In the genomic region with DNA sequence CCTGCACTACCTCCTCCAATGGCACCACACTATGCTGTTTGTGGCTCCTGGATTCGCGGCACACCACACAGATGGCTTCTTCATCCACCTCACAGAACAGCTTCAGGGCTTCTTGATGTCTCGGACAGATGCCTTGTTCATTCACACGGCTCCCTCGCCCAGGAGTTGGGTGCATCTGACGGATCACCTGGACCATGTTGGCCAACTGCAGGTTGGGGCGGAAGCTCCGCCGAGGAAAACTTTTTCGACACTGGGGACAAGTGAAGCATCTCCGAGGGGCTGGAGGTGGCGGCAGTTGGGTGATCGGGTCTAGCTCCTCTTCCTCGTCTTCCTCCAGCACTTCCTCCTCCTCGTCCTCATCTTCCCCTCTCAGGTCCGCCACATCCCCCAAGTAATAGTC, we compare ENCODE assay signal across 7 mouse cellular contexts. TPM values are rescaled to one million over a fixed set of nuclear protein-coding genes. Genes with fewer than 3 reads are reported as not detected.
A peak's percentile ranks its signal among the peaks of the same experiment; 100 is the strongest.
DNase-seq lines count a peak whose midpoint lies in the region; ATAC-seq and TF ChIP-seq lines count a peak whose summit lies in the region.

No protein-coding gene starts in this region.

- H3K4me1 ChIP-seq in lung, embryonic 14.5 days (ENCODE audit: insufficient read depth), result no peaks in the 10 kb centered on the region
- peaks cover 22% of the 10 kb centered on the region for H3K4me1 ChIP-seq in forebrain, embryonic 10.5 days
- peaks cover 19% of the 10 kb centered on the region for H3K4me1 ChIP-seq in intestine, embryonic 15.5 days (replicated peaks)
- peaks cover 32% of the 10 kb centered on the region for H3K4me1 ChIP-seq in neural tube, embryonic 15.5 days

- peak overlapping the region; percentile 74 for H3K9ac ChIP-seq in lung, embryonic 14.5 days
- peak overlapping the region; percentile 76 for H3K9ac ChIP-seq in intestine, embryonic 15.5 days
- peak overlapping the region; percentile 76 for H3K9ac ChIP-seq in neural tube, embryonic 15.5 days (replicated peaks)

- no peak overlapping the region; the same call in 1 of the 2 replicates for H3K27ac ChIP-seq in lung, embryonic 14.5 days (ENCODE audit: low read depth)
- peak overlapping the region; percentile 95; the same call in 1 of the 2 replicates for H3K27ac ChIP-seq in forebrain, embryonic 10.5 days
- 0 out of 2 replicates have a peak overlapping the region, but pooled peaks have one; percentile 99 for H3K27ac ChIP-seq in intestine, embryonic 15.5 days
- H3K27ac ChIP-seq in neural tube, embryonic 15.5 days (replicated peaks), result 0 out of 2 replicates have a peak overlapping the region, but pooled peaks have one; percentile 8

- 65% methylated on average over 16 of the region's 16 CpGs for WGBS in lung, embryonic 14.5 days
- WGBS in forebrain, embryonic 10.5 days, result 91% methylated on average over 14 of the region's 16 CpGs
- WGBS in intestine, embryonic 15.5 days, result 70% methylated on average over 16 of the region's 16 CpGs
- WGBS in neural tube, embryonic 15.5 days, result 77% methylated on average over 16 of the region's 16 CpGs

- TF ChIP-seq CTCF in lung, embryonic 14.5 days (IDR thresholded peaks at IDR 0.05; ENCODE audit: low read depth), result no peak

- peak overlapping the region; percentile 74 for H3K4me3 ChIP-seq in lung, embryonic 14.5 days (ENCODE audit: low read depth, low read length)
- peak overlapping the region; percentile 90 for H3K4me3 ChIP-seq in forebrain, embryonic 10.5 days
- H3K4me3 ChIP-seq in intestine, embryonic 15.5 days (replicated peaks), result peak overlapping the region; percentile 69
- peak overlapping the region; percentile 86 for H3K4me3 ChIP-seq in neural tube, embryonic 15.5 days (replicated peaks)

- H3K4me2 ChIP-seq in lung, embryonic 14.5 days, result peak overlapping the region; percentile 68
- peak overlapping the region; percentile 74 for H3K4me2 ChIP-seq in intestine, embryonic 15.5 days (replicated peaks)
- H3K4me2 ChIP-seq in neural tube, embryonic 15.5 days, result peak overlapping the region; percentile 85

- no peak for ATAC-seq in lung, embryonic 14.5 days (ENCODE audit: insufficient read depth)
- no peak for ATAC-seq in intestine, embryonic 15.5 days
- ATAC-seq in neural tube, embryonic 15.5 days (ENCODE audit: low FRiP score), result no peak

- DNase-seq in lung, embryonic 14.5 days, result no peak
- DNase-seq in lung, postnatal 14 days, result no peak
- no peak for DNase-seq in forebrain, embryonic 10.5 days (ENCODE audit: extremely low spot score, low spot score)
- no peak for DNase-seq in urinary bladder, postnatal 25 days (ENCODE audit: low spot score)
- DNase-seq in layer of hippocampus, postnatal 25 days (ENCODE audit: extremely low spot score in 1 of 2, low spot score in 1 of 2), result no peak

- H3K27me3 ChIP-seq in lung, embryonic 14.5 days (ENCODE audit: insufficient read depth, low read length), result no peaks in the 10 kb centered on the region
- no peaks in the 10 kb centered on the region for H3K27me3 ChIP-seq in forebrain, embryonic 10.5 days (ENCODE audit: poor library complexity, severe bottlenecking)
- H3K27me3 ChIP-seq in intestine, embryonic 15.5 days (replicated peaks), result no peaks in the 10 kb centered on the region
- no peaks in the 10 kb centered on the region for H3K27me3 ChIP-seq in neural tube, embryonic 15.5 days (replicated peaks)

- no peaks in the 10 kb centered on the region for H3K9me3 ChIP-seq in lung, embryonic 14.5 days (ENCODE audit: low read depth, low read length)
- no peaks in the 10 kb centered on the region for H3K9me3 ChIP-seq in forebrain, embryonic 10.5 days
- no peaks in the 10 kb centered on the region for H3K9me3 ChIP-seq in intestine, embryonic 15.5 days
- no peaks in the 10 kb centered on the region for H3K9me3 ChIP-seq in neural tube, embryonic 15.5 days (replicated peaks)

- peaks cover 35% of the 10 kb centered on the region for H3K36me3 ChIP-seq in lung, embryonic 14.5 days (ENCODE audit: insufficient read depth)
- peaks cover 43% of the 10 kb centered on the region for H3K36me3 ChIP-seq in forebrain, embryonic 10.5 days (replicated peaks)
- peaks cover 8% of the 10 kb centered on the region; the same call in 1 of the 2 replicates for H3K36me3 ChIP-seq in intestine, embryonic 15.5 days
- peaks cover 24% of the 10 kb centered on the region for H3K36me3 ChIP-seq in neural tube, embryonic 15.5 days

RNA-seq across cellular contexts. Expression of gene Trim41, which starts 1.3 kb away (rescaled TPM):
- polyA plus RNA-seq in lung, embryonic 14.5 days (2014; fragmentation: Nextera tagmentation; extraction: Ambion mirVana), result 4.5 and 4.6 TPM in 2 replicates
- polyA plus RNA-seq in forebrain, embryonic 10.5 days (2016; fragmentation: Nextera tagmentation; extraction: Ambion mirVana), result 4.0 and 4.6 TPM in 2 replicates
- polyA plus RNA-seq in intestine, embryonic 15.5 days (2015; fragmentation: Nextera tagmentation; extraction: Ambion mirVana), result 4.1 and 6.4 TPM in 2 replicates
- polyA plus RNA-seq in neural tube, embryonic 15.5 days (2015; fragmentation: Nextera tagmentation; extraction: Ambion mirVana), result 6.4 and 7.3 TPM in 2 replicates
- total RNA-seq in layer of hippocampus, postnatal 25 days (2021), result 10 to 100 TPM; 50.1 to 50.4 TPM

RNA-seq across cellular contexts. Expression of gene Trim7, which starts 10.1 kb away (rescaled TPM):
- 0.55 and 1.4 TPM in 2 replicates for polyA plus RNA-seq in lung, embryonic 14.5 days (2014; fragmentation: Nextera tagmentation; extraction: Ambion mirVana)
- 0.07 and 0.31 TPM in 2 replicates for polyA plus RNA-seq in forebrain, embryonic 10.5 days (2016; fragmentation: Nextera tagmentation; extraction: Ambion mirVana)
- polyA plus RNA-seq in intestine, embryonic 15.5 days (2015; fragmentation: Nextera tagmentation; extraction: Ambion mirVana), result 1.1 and 2.7 TPM in 2 replicates
- 2.1 and 2.6 TPM in 2 replicates for polyA plus RNA-seq in neural tube, embryonic 15.5 days (2015; fragmentation: Nextera tagmentation; extraction: Ambion mirVana)
- total RNA-seq in layer of hippocampus, postnatal 25 days (2021), result 1 to 10 TPM; 1.6 to 2.1 TPM

RNA-seq across cellular contexts. Expression of gene Gm12184, which starts 10.6 kb away (rescaled TPM):
- polyA plus RNA-seq in lung, embryonic 14.5 days (2014; fragmentation: Nextera tagmentation; extraction: Ambion mirVana), result 11.3 and 11.8 TPM in 2 replicates
- 2.3 and 4.3 TPM in 2 replicates for polyA plus RNA-seq in forebrain, embryonic 10.5 days (2016; fragmentation: Nextera tagmentation; extraction: Ambion mirVana)
- polyA plus RNA-seq in intestine, embryonic 15.5 days (2015; fragmentation: Nextera tagmentation; extraction: Ambion mirVana), result 3.7 and 5.4 TPM in 2 replicates
- polyA plus RNA-seq in neural tube, embryonic 15.5 days (2015; fragmentation: Nextera tagmentation; extraction: Ambion mirVana), result 2.9 and 3.3 TPM in 2 replicates
- 1 to 10 TPM in 1 of 2 experiments, under 1 TPM in 1; 0.66 to 2.3 TPM for total RNA-seq in layer of hippocampus, postnatal 25 days (2021)

RNA-seq across cellular contexts. Expression of gene Rack1, which starts 15.7 kb away (rescaled TPM):
- polyA plus RNA-seq in lung, embryonic 14.5 days (2014; fragmentation: Nextera tagmentation; extraction: Ambion mirVana), result 935 and 940 TPM in 2 replicates
- polyA plus RNA-seq in forebrain, embryonic 10.5 days (2016; fragmentation: Nextera tagmentation; extraction: Ambion mirVana), result 850 and 861 TPM in 2 replicates
- polyA plus RNA-seq in intestine, embryonic 15.5 days (2015; fragmentation: Nextera tagmentation; extraction: Ambion mirVana), result 815 and 831 TPM in 2 replicates
- polyA plus RNA-seq in neural tube, embryonic 15.5 days (2015; fragmentation: Nextera tagmentation; extraction: Ambion mirVana), result 351 and 459 TPM in 2 replicates
- total RNA-seq in layer of hippocampus, postnatal 25 days (2021), result 100 to 1,000 TPM; 227 to 260 TPM

RNA-seq across cellular contexts. Expression of gene Irgm1, which starts 55.6 kb away (rescaled TPM):
- 6.7 and 7.6 TPM in 2 replicates for polyA plus RNA-seq in lung, embryonic 14.5 days (2014; fragmentation: Nextera tagmentation; extraction: Ambion mirVana)
- 1.2 and 1.6 TPM in 2 replicates for polyA plus RNA-seq in forebrain, embryonic 10.5 days (2016; fragmentation: Nextera tagmentation; extraction: Ambion mirVana)
- polyA plus RNA-seq in intestine, embryonic 15.5 days (2015; fragmentation: Nextera tagmentation; extraction: Ambion mirVana), result 16.0 and 16.4 TPM in 2 replicates
- polyA plus RNA-seq in neural tube, embryonic 15.5 days (2015; fragmentation: Nextera tagmentation; extraction: Ambion mirVana), result 4.2 and 12.2 TPM in 2 replicates
- 1 to 10 TPM; 4.4 TPM for total RNA-seq in layer of hippocampus, postnatal 25 days (2021)
